Mouse (Mus musculus): Measurements from ENCODE around the gene Itga9. TPM values are rescaled to one million over a fixed set of nuclear protein-coding genes. Genes with fewer than 3 reads are reported as not detected.

Itga9 gene
- polyA plus RNA-seq, 1 experiment from 2014 or later = 2.6 TPM

GRCm38 (mm10) chr9:118677349-118677748 is 70.9 kb downstream of the Itga9 start:
- WGBS = 52% methylated on average over 9 of the region's 9 CpGs
- no peaks in the 10 kb centered on the region for H3K27me3 ChIP-seq (replicated peaks)
- H3K4me1 ChIP-seq = peaks cover 10% of the 10 kb centered on the region
- H3K9me3 ChIP-seq (replicated peaks) = no peaks in the 10 kb centered on the region
- no peaks in the 10 kb centered on the region for H3K36me3 ChIP-seq
- ATAC-seq (ENCODE audit: low FRiP score) = no peak
- no peak overlapping the region for H3K9ac ChIP-seq (replicated peaks)
- no peak overlapping the region for H3K4me2 ChIP-seq
- no peak overlapping the region for H3K4me3 ChIP-seq (replicated peaks)
- H3K27ac ChIP-seq (replicated peaks) = no peak overlapping the region

- 65% methylated on average over 15 of the region's 15 CpGs for WGBS
- no peaks in the 10 kb centered on the region for H3K9me3 ChIP-seq (replicated peaks)
- H3K4me2 ChIP-seq = no peak overlapping the region
- no peak overlapping the region for H3K9ac ChIP-seq (replicated peaks)
- no peak overlapping the region for H3K27ac ChIP-seq (replicated peaks)
- no peaks in the 10 kb centered on the region for H3K36me3 ChIP-seq
- no peaks in the 10 kb centered on the region for H3K27me3 ChIP-seq (replicated peaks)
- ATAC-seq (ENCODE audit: low FRiP score) = no peak
- peaks cover 10% of the 10 kb centered on the region for H3K4me1 ChIP-seq
- no peak overlapping the region for H3K4me3 ChIP-seq (replicated peaks)
Measured at GRCm38 (mm10) chr9:118678020-118678750, 71.7 kb downstream of the Itga9 start.

GRCm38 (mm10) chr9:118678759-118679158 is 72.3 kb downstream of the Itga9 start:
- Histone ChIP-seq H3K27me3 (replicated peaks) (no peaks in the 10 kb centered on the region), H3K4me3 (replicated peaks) (no peak overlapping the region), H3K4me2 (no peak overlapping the region), H3K9me3 (replicated peaks) (no peaks in the 10 kb centered on the region), H3K4me1 (peaks cover 10% of the 10 kb centered on the region), H3K9ac (replicated peaks) (no peak overlapping the region), H3K27ac (replicated peaks) (no peak overlapping the region), H3K36me3 (no peaks in the 10 kb centered on the region)
- ATAC-seq (ENCODE audit: low FRiP score) = no peak
- WGBS = 77% methylated on average over 10 of the region's 10 CpGs

GRCm38 (mm10) chr9:118681506-118681905 is 75.0 kb downstream of the Itga9 start:
- no peak overlapping the region for H3K4me3 ChIP-seq (replicated peaks)
- H3K4me1 ChIP-seq = peaks cover 10% of the 10 kb centered on the region
- 87% methylated on average over 6 of the region's 6 CpGs for WGBS
- no peaks in the 10 kb centered on the region for H3K27me3 ChIP-seq (replicated peaks)
- H3K9ac ChIP-seq (replicated peaks) = no peak overlapping the region
- no peak overlapping the region for H3K27ac ChIP-seq (replicated peaks)
- no peaks in the 10 kb centered on the region for H3K9me3 ChIP-seq (replicated peaks)
- ATAC-seq (ENCODE audit: low FRiP score) = no peak
- H3K36me3 ChIP-seq = no peaks in the 10 kb centered on the region
- H3K4me2 ChIP-seq = no peak overlapping the region

GRCm38 (mm10) chr9:118682154-118682553 is 75.7 kb downstream of the Itga9 start:
- H3K27ac ChIP-seq (replicated peaks) = no peak overlapping the region
- ATAC-seq (ENCODE audit: low FRiP score) = no peak
- no peak overlapping the region for H3K4me2 ChIP-seq
- no peaks in the 10 kb centered on the region for H3K36me3 ChIP-seq
- H3K9me3 ChIP-seq (replicated peaks) = no peaks in the 10 kb centered on the region
- no peak overlapping the region for H3K9ac ChIP-seq (replicated peaks)
- WGBS = 78% methylated on average over 8 of the region's 8 CpGs
- peaks cover 5% of the 10 kb centered on the region for H3K4me1 ChIP-seq
- no peaks in the 10 kb centered on the region for H3K27me3 ChIP-seq (replicated peaks)
- H3K4me3 ChIP-seq (replicated peaks) = no peak overlapping the region

- no peak overlapping the region for H3K4me3 ChIP-seq (replicated peaks)
- H3K36me3 ChIP-seq = no peaks in the 10 kb centered on the region
- peaks cover 4% of the 10 kb centered on the region for H3K4me1 ChIP-seq
- no peaks in the 10 kb centered on the region for H3K9me3 ChIP-seq (replicated peaks)
- no peak overlapping the region for H3K27ac ChIP-seq (replicated peaks)
- H3K4me2 ChIP-seq = no peak overlapping the region
- H3K27me3 ChIP-seq (replicated peaks) = no peaks in the 10 kb centered on the region
- no peak for ATAC-seq (ENCODE audit: low FRiP score)
- H3K9ac ChIP-seq (replicated peaks) = no peak overlapping the region
- WGBS = 94% methylated on average over 7 of the region's 7 CpGs
Measured at GRCm38 (mm10) chr9:118683507-118683906, 77.0 kb downstream of the Itga9 start.

- no peaks in the 10 kb centered on the region for H3K27me3 ChIP-seq (replicated peaks)
- 91% methylated on average over 9 of the region's 9 CpGs for WGBS
- H3K9ac ChIP-seq (replicated peaks) = no peak overlapping the region
- no peak overlapping the region for H3K4me2 ChIP-seq
- no peak overlapping the region for H3K4me3 ChIP-seq (replicated peaks)
- H3K4me1 ChIP-seq = peaks cover 9% of the 10 kb centered on the region
- H3K36me3 ChIP-seq = no peaks in the 10 kb centered on the region
- H3K27ac ChIP-seq (replicated peaks) = no peak overlapping the region
- ATAC-seq (ENCODE audit: low FRiP score) = no peak
- no peaks in the 10 kb centered on the region for H3K9me3 ChIP-seq (replicated peaks)
Measured at GRCm38 (mm10) chr9:118684343-118684742, 77.9 kb downstream of the Itga9 start.

- ATAC-seq (ENCODE audit: low FRiP score) = no peak
- 84% methylated on average over 9 of the region's 9 CpGs for WGBS
- H3K4me3 ChIP-seq (replicated peaks) = no peak overlapping the region
- peaks cover 9% of the 10 kb centered on the region for H3K4me1 ChIP-seq
- H3K4me2 ChIP-seq = no peak overlapping the region
- no peaks in the 10 kb centered on the region for H3K27me3 ChIP-seq (replicated peaks)
- no peak overlapping the region for H3K9ac ChIP-seq (replicated peaks)
- no peaks in the 10 kb centered on the region for H3K9me3 ChIP-seq (replicated peaks)
- H3K27ac ChIP-seq (replicated peaks) = no peak overlapping the region
- no peaks in the 10 kb centered on the region for H3K36me3 ChIP-seq
Measured at GRCm38 (mm10) chr9:118686166-118686961, 79.9 kb downstream of the Itga9 start.

GRCm38 (mm10) chr9:118688248-118688647 is 81.8 kb downstream of the Itga9 start:
- Histone ChIP-seq H3K4me1 (peaks cover 9% of the 10 kb centered on the region), H3K9ac (replicated peaks) (no peak overlapping the region), H3K4me2 (no peak overlapping the region), H3K36me3 (no peaks in the 10 kb centered on the region), H3K4me3 (replicated peaks) (no peak overlapping the region), H3K27me3 (replicated peaks) (no peaks in the 10 kb centered on the region), H3K27ac (replicated peaks) (no peak overlapping the region), H3K9me3 (replicated peaks) (no peaks in the 10 kb centered on the region)
- 36% methylated on average over 4 of the region's 4 CpGs for WGBS
- no peak for ATAC-seq (ENCODE audit: low FRiP score)

- no peak overlapping the region for H3K27ac ChIP-seq (replicated peaks)
- H3K27me3 ChIP-seq (replicated peaks) = no peaks in the 10 kb centered on the region
- H3K4me2 ChIP-seq = no peak overlapping the region
- H3K9ac ChIP-seq (replicated peaks) = no peak overlapping the region
- no peak for ATAC-seq (ENCODE audit: low FRiP score)
- no peaks in the 10 kb centered on the region for H3K9me3 ChIP-seq (replicated peaks)
- H3K4me1 ChIP-seq = peaks cover 9% of the 10 kb centered on the region
- WGBS = 50% methylated on average over 14 of the region's 14 CpGs
- H3K4me3 ChIP-seq (replicated peaks) = no peak overlapping the region
- H3K36me3 ChIP-seq = no peaks in the 10 kb centered on the region
Measured at GRCm38 (mm10) chr9:118688921-118689451, 82.5 kb downstream of the Itga9 start.

- Histone ChIP-seq H3K27me3 (replicated peaks) (no peaks in the 10 kb centered on the region), H3K9ac (replicated peaks) (no peak overlapping the region), H3K9me3 (replicated peaks) (no peaks in the 10 kb centered on the region), H3K36me3 (no peaks in the 10 kb centered on the region), H3K4me1 (peaks cover 7% of the 10 kb centered on the region), H3K4me3 (replicated peaks) (no peak overlapping the region), H3K27ac (replicated peaks) (no peak overlapping the region), H3K4me2 (no peak overlapping the region)
- ATAC-seq (ENCODE audit: low FRiP score) = no peak
- WGBS = 81% methylated on average over 11 of the region's 11 CpGs
Measured at GRCm38 (mm10) chr9:118693256-118693655, 86.8 kb downstream of the Itga9 start.

- Histone ChIP-seq H3K4me1 (no peaks in the 10 kb centered on the region), H3K4me2 (no peak overlapping the region), H3K27me3 (replicated peaks) (no peaks in the 10 kb centered on the region), H3K27ac (replicated peaks) (no peak overlapping the region), H3K4me3 (replicated peaks) (no peak overlapping the region), H3K36me3 (no peaks in the 10 kb centered on the region), H3K9ac (replicated peaks) (no peak overlapping the region), H3K9me3 (replicated peaks) (no peaks in the 10 kb centered on the region)
- 70% methylated on average over 8 of the region's 8 CpGs for WGBS
- ATAC-seq (ENCODE audit: low FRiP score) = no peak
Measured at GRCm38 (mm10) chr9:118694420-118694825, 87.9 kb downstream of the Itga9 start.
